Mouse (Mus musculus) forebrain, embryonic 13.5 days (tissue): ENCODE results near the gene Zbtb8b. TPM values are rescaled to one million over a fixed set of nuclear protein-coding genes. Genes with fewer than 3 reads are reported as not detected.
A peak's percentile ranks its signal among the peaks of the same experiment; 100 is the strongest.
"Not testable (repeated sequence)": the region's sequence is repeated elsewhere in the genome, so short reads cannot be mapped to it uniquely, and the experiment has no call there.

ENCODE experiments used
- ATAC-seq: fragments of 200-750 bp; cut with Nextera tagmentation; 2 replicates; pipeline ENCODE4 v1.8.0; 2017
- H3K27ac ChIP-seq: fragments of 300-500 bp; sonication (generic); 2 replicates; pipeline ENCODE4 v1.5.1; 2015; ENCODE audit warnings: inconsistent platforms, mild to moderate bottlenecking, moderate library complexity
- H3K27me3 ChIP-seq: fragments of 300-500 bp; sonication (generic); 2 replicates; pipeline ENCODE4 v1.6.1; 2015; ENCODE audit warnings: mild to moderate bottlenecking, inconsistent platforms
- H3K36me3 ChIP-seq: fragments of 300-500 bp; sonication (generic); 2 replicates; pipeline ENCODE4 v1.6.1; 2015; ENCODE audit warnings: mild to moderate bottlenecking, inconsistent platforms; ENCODE audit not compliant: poor library complexity, severe bottlenecking
- H3K4me1 ChIP-seq: fragments of 300-500 bp; sonication (generic); 2 replicates; pipeline ENCODE4 v1.6.1; 2015; ENCODE audit warnings: inconsistent platforms
- H3K4me2 ChIP-seq: fragments of 300-500 bp; sonication (generic); 2 replicates; pipeline ENCODE4 v1.6.1; 2015; ENCODE audit warnings: inconsistent platforms, mild to moderate bottlenecking, moderate library complexity
- H3K4me3 ChIP-seq: fragments of 300-500 bp; sonication (generic); 2 replicates; pipeline ENCODE4 v1.5.1; 2015; ENCODE audit warnings: mild to moderate bottlenecking, inconsistent platforms
- H3K9ac ChIP-seq: fragments of 300-500 bp; sonication (generic); 2 replicates; pipeline ENCODE4 v1.6.1; 2015; ENCODE audit warnings: mild to moderate bottlenecking, inconsistent platforms
- H3K9me3 ChIP-seq: fragments of 300-500 bp; sonication (generic); replicated peaks from 2 replicates; pipeline ENCODE4 v1.6.1; 2016; ENCODE audit warnings: inconsistent platforms
- WGBS: fragments of 180-500 bp; shearing (Covaris S2); methylation state at CpG from one replicate; pipeline ENCODE4 v1.1.7; 2015; 5-methylcytosine and 5-hydroxymethylcytosine counted together
- polyA plus RNA-seq: library from polyadenylated mRNA; unstranded; fragments of >200 nt; fragmentation: Nextera tagmentation; extraction: Ambion mirVana; gene quantifications from 2 replicates; pipeline ENCODE4 v1.2.1, GENCODE M21; 2015

Gene Zbtb8b
- polyA plus RNA-seq, result 4.3 and 5.3 TPM in 2 replicates

GRCm38 (mm10) chr4:129440340-129441063 is at the start of gene Zbtb8b:
TSS of gene Zbtb8b (minus strand) at chr4:129440853.
- no peaks in the 10 kb centered on the region for H3K36me3 ChIP-seq
- ATAC-seq, result peak; percentile 95
- peak within 1 kb of the TSS; percentile 64 for H3K9ac ChIP-seq
- no peak within 1 kb of the TSS for H3K27ac ChIP-seq
- no peaks in the 10 kb centered on the region for H3K9me3 ChIP-seq
- H3K4me1 ChIP-seq, result peaks cover 7% of the 10 kb centered on the region; the same call in 1 of the 2 replicates
- peaks cover 43% of the 10 kb centered on the region for H3K27me3 ChIP-seq
- H3K4me2 ChIP-seq, result peak within 1 kb of the TSS; percentile 64
- under 1% methylated on average over 33 of the region's 33 CpGs for WGBS
- H3K4me3 ChIP-seq, result peak within 1 kb of the TSS; percentile 44

GRCm38 (mm10) chr4:129481090-129481489 is 40.4 kb upstream of the Zbtb8b start:
- WGBS, result 96% methylated on average over 1 of the region's 1 CpGs
- H3K27ac ChIP-seq, result no peak overlapping the region
- H3K4me2 ChIP-seq, result no peak overlapping the region
- no peaks in the 10 kb centered on the region for H3K4me1 ChIP-seq
- no peak overlapping the region for H3K4me3 ChIP-seq
- H3K9ac ChIP-seq, result no peak overlapping the region
- no peaks in the 10 kb centered on the region for H3K9me3 ChIP-seq
- H3K36me3 ChIP-seq, result peaks cover 99% of the 10 kb centered on the region
- H3K27me3 ChIP-seq, result no peaks in the 10 kb centered on the region
- no peak for ATAC-seq

- peaks cover 98% of the 10 kb centered on the region for H3K36me3 ChIP-seq
- WGBS, result 91% methylated on average over 3 of the region's 3 CpGs
These were observed 39.2 kb upstream of the Zbtb8b start for GRCm38 (mm10) chr4:129479863-129480262.

GRCm38 (mm10) chr4:129476047-129476446 is 35.4 kb upstream of the Zbtb8b start:
- Histone ChIP-seq H3K9me3 (no peaks in the 10 kb centered on the region), H3K27ac (no peak overlapping the region), H3K4me2 (no peak overlapping the region), H3K36me3 (peaks cover 95% of the 10 kb centered on the region), H3K27me3 (no peaks in the 10 kb centered on the region), H3K4me3 (no peak overlapping the region), H3K9ac (no peak overlapping the region), H3K4me1 (no peaks in the 10 kb centered on the region)
- ATAC-seq, result no peak
- WGBS, result 89% methylated on average over 11 of the region's 11 CpGs

More at GRCm38 (mm10) chr4:129479863-129480262, 39.2 kb upstream of the Zbtb8b start:
- Histone ChIP-seq H3K9ac (no peak overlapping the region), H3K4me3 (no peak overlapping the region), H3K4me2 (no peak overlapping the region), H3K4me1 (no peaks in the 10 kb centered on the region), H3K9me3 (no peaks in the 10 kb centered on the region), H3K27me3 (no peaks in the 10 kb centered on the region), H3K27ac (no peak overlapping the region)
- no peak for ATAC-seq

DNA sequence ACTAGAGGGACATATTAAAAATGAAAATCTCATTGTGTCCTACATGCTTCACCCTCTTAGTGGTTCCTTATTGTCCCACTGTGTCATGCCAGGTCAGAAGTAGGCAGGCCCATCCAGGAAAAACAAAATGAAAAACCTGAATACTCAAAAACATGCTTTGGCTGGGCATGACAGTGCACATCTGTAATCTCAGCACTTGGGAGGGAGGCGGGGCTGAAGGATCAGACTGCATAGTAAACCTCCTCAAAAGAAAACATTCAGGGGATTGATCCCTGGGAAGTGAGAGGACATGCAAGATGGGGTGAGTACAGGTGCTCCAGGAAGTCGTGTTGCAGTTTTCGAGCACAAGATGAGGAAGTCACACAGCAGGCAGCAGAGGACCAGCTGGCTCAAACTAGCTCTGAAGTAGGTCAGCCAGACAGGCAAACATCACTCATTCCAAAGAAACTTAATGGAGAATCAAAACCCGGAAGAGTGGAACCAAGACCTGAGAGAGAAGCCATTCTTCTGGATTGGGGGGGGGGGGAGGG is 23.7 kb upstream of the Zbtb8b start:
- H3K4me1 ChIP-seq, result peaks cover 12% of the 10 kb centered on the region
- ATAC-seq, result no peak
- H3K27ac ChIP-seq, result no peak overlapping the region
- WGBS, result 88% methylated on average over 4 of the region's 4 CpGs
- no peak overlapping the region for H3K4me2 ChIP-seq
- peaks cover 60% of the 10 kb centered on the region for H3K36me3 ChIP-seq
- H3K4me3 ChIP-seq, result no peak overlapping the region
- no peaks in the 10 kb centered on the region for H3K27me3 ChIP-seq
- no peak overlapping the region for H3K9ac ChIP-seq
- no peaks in the 10 kb centered on the region for H3K9me3 ChIP-seq

DNA sequence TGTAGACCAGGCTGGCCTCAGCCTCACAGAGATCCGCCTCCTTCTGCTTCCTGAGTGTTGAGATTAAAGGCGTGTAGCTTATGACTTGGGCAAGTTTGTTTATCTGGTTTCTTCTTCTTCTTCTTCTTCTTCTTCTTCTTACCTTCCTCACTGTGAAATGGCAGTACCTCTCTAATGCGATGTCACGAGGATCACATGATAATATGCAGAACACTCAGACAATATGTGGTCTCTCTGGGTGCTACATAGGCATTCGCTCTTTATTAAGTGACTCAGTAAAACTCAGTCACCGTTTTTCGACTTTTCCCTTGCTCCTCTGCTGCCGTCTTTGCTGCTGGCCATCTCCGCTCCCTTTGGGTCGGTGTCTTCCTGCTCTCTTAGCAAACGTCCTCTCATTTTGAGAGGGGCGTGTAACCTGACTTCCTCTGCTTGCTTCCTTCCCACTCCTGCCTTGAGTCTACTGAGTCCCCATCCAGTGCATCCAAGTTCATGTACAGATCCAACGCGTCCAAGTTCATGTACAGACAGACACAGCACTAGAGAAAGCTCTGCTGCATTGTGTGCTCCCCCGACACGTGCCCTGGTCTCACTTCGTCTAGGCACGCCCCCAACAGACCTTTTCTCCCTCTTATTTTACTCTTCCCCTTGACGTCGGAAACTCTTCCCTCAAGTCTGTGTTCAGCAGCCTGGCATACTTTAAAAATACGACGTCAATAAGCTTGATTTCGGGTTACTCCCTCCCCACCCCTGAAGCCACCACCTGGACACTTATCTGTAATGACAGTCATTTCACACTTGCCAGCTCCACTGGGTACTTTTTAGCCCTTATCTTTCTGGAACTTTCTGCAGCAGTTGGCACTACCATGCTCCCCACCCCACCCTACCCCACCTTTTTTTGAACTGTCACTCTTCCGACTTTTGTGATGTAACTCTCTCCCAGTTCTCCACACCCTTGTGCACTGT is 22.7 kb upstream of the Zbtb8b start:
- WGBS, result 88% methylated on average over 24 of the region's 24 CpGs
- no peak for ATAC-seq
- peaks cover 50% of the 10 kb centered on the region for H3K36me3 ChIP-seq
- no peak overlapping the region for H3K27ac ChIP-seq
- no peaks in the 10 kb centered on the region for H3K27me3 ChIP-seq
- H3K9me3 ChIP-seq, result no peaks in the 10 kb centered on the region
- H3K4me1 ChIP-seq, result peaks cover 12% of the 10 kb centered on the region
- H3K4me3 ChIP-seq, result no peak overlapping the region
- no peak overlapping the region for H3K9ac ChIP-seq
- peak overlapping the region; percentile 80; the same call in 1 of the 2 replicates for H3K4me2 ChIP-seq

DNA sequence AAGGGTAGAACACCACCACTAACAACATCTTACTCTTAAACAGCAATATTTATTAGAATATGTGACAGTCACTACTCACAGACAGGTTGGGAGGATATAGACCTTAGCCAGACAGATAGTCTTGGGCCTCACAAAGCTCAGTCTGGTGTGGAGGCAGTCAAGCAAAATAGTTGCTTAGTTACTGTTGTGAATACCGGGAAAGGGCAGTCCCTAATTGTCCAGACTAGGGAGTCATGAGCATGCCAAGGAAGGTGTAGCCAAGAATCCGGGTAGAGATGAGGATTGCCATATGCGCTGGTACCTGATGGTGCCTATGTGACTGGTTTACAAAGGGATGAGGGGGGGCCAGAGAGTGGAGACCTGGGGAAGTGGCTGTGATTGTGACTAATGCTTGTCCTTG is 21.5 kb upstream of the Zbtb8b start:
- no peak overlapping the region for H3K27ac ChIP-seq
- WGBS, result 48% methylated on average over 3 of the region's 3 CpGs
- H3K36me3 ChIP-seq, result peaks cover 37% of the 10 kb centered on the region
- no peak for ATAC-seq
- H3K9me3 ChIP-seq, result no peaks in the 10 kb centered on the region
- peak overlapping the region; percentile 86 for H3K4me3 ChIP-seq
- peak overlapping the region; percentile 80 for H3K4me2 ChIP-seq
- H3K9ac ChIP-seq, result peak overlapping the region; percentile 80
- peaks cover 12% of the 10 kb centered on the region for H3K4me1 ChIP-seq
- H3K27me3 ChIP-seq, result no peaks in the 10 kb centered on the region

- H3K4me3 ChIP-seq, result peak within 1 kb of the TSS; percentile 86
- peak within 1 kb of the TSS; percentile 80 for H3K9ac ChIP-seq
- peak within 1 kb of the TSS; percentile 80 for H3K4me2 ChIP-seq
- H3K4me1 ChIP-seq, result peaks cover 12% of the 10 kb centered on the region
- H3K27me3 ChIP-seq, result no peaks in the 10 kb centered on the region
- ATAC-seq, result peak; percentile 99
- H3K27ac ChIP-seq, result peak within 1 kb of the TSS; percentile 92
- no peaks in the 10 kb centered on the region for H3K9me3 ChIP-seq
- H3K36me3 ChIP-seq, result peaks cover 30% of the 10 kb centered on the region
- WGBS, result 0% methylated on average over 46 of the region's 46 CpGs
These were observed 20.7 kb upstream of the Zbtb8b start, which contains the start of gene Bsdc1 for GRCm38 (mm10) chr4:129461183-129461960. TSS of gene Bsdc1 (plus strand) at chr4:129461581.

DNA sequence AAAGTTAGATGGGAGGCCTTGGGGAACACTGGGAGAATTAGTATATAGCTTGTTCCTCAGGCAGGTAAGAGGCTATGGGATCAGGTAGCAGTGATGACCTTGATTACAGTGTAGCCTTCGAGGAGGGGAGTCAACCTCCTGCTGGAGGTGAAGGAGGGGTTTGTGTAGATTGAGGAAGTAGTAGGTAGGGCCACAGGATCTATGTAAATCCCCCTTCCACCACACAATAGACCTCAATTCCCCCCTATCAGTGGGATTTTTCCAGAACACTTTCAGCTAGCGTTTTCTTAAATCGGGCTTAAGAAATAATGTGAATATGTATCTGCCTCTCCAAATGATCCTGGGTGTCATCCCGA is 20.2 kb upstream of the Zbtb8b start:
- Histone ChIP-seq H3K36me3 (peaks cover 24% of the 10 kb centered on the region), H3K4me3 (peak overlapping the region; percentile 86)
- 1% methylated on average over 4 of the region's 4 CpGs for WGBS

GRCm38 (mm10) chr4:129459726-129460125 is 19.1 kb upstream of the Zbtb8b start:
- Histone ChIP-seq H3K27ac (no peak overlapping the region), H3K27me3 (no peaks in the 10 kb centered on the region), H3K4me3 (no peak overlapping the region), H3K9ac (no peak overlapping the region), H3K4me2 (no peak overlapping the region), H3K4me1 (peaks cover 12% of the 10 kb centered on the region), H3K36me3 (peaks cover 13% of the 10 kb centered on the region), H3K9me3 (no peaks in the 10 kb centered on the region)
- ATAC-seq, result no peak
- WGBS, result 87% methylated on average over 3 of the region's 3 CpGs

More for the DNA sequence above, 20.2 kb upstream of the Zbtb8b start:
- peak; percentile 22 for ATAC-seq
- H3K9ac ChIP-seq, result peak overlapping the region; percentile 71
- H3K27ac ChIP-seq, result peak overlapping the region; percentile 92
- H3K4me2 ChIP-seq, result peak overlapping the region; percentile 63
- no peaks in the 10 kb centered on the region for H3K27me3 ChIP-seq
- H3K9me3 ChIP-seq, result no peaks in the 10 kb centered on the region
- peaks cover 12% of the 10 kb centered on the region for H3K4me1 ChIP-seq

DNA sequence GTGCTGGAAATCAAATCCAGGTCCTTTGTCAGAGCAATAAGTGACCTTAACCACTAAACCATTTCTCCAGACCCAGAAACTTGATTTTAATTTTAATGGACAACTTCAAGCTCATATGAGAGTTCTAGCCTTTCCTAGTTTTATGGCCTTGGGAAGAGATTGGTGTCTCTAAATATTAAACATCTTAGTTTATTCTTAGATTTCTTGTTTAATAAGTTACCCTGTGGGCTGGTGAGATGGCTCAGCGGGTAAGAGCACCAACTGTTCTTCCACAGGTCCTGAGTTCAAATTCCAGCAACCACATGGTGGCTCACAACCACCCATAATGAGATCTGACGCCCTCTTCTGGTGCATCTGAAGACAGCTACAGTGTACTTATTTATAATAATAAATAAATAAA is 16.7 kb upstream of the Zbtb8b start:
- H3K4me1 ChIP-seq, H3K4me2 ChIP-seq, H3K9me3 ChIP-seq, H3K27ac ChIP-seq, H3K36me3 ChIP-seq, ATAC-seq, H3K9ac ChIP-seq, H3K4me3 ChIP-seq, H3K27me3 ChIP-seq: not testable (repeated sequence)
- 70% methylated on average over 2 of the region's 2 CpGs for WGBS
